Mouse (Mus musculus): ENCODE data around the gene Usp18.

- no peak for TF ChIP-seq CTCF (conservative IDR thresholded peaks at IDR 0.05; ENCODE audit: insufficient read depth, insufficient read length, low read depth, low read length)
- TF ChIP-seq POLR2A (IDR thresholded peaks at IDR 0.05; ENCODE audit: low read depth, low read length): no peak
Observed at GRCm38 (mm10) chr6:121243161-121243560, 2.5 kb upstream of the Usp18 start.

Measured in kidney, adult 2 months (tissue).